Mouse (Mus musculus): ENCODE data around the gene Pdlim5.

The Pdlim5 gene

GRCm38 (mm10) chr3:142276506-142276905, 119.0 kb downstream of the Pdlim5 start:
- no peak for DNase-seq (ENCODE audit: low spot score in 2 of 2)

- no peak for DNase-seq (ENCODE audit: low spot score in 2 of 2)
These were observed 120.5 kb downstream of the Pdlim5 start for GRCm38 (mm10) chr3:142274993-142275392.

- DNase-seq (ENCODE audit: low spot score in 2 of 2), result no peak
These were observed 121.0 kb downstream of the Pdlim5 start for GRCm38 (mm10) chr3:142274451-142274850.

- DNase-seq (ENCODE audit: low spot score in 2 of 2), result no peak
These were observed 122.2 kb downstream of the Pdlim5 start for GRCm38 (mm10) chr3:142273265-142273664.

GRCm38 (mm10) chr3:142256371-142256770, 139.1 kb downstream of the Pdlim5 start:
- DNase-seq (ENCODE audit: low spot score in 2 of 2), result no peak

- DNase-seq (ENCODE audit: low spot score in 2 of 2), result no peak
These were observed 143.4 kb downstream of the Pdlim5 start for GRCm38 (mm10) chr3:142252086-142252485.

- DNase-seq (ENCODE audit: low spot score in 2 of 2), result no peak
These were observed 146.0 kb downstream of the Pdlim5 start for GRCm38 (mm10) chr3:142249458-142249857.

- no peak for DNase-seq (ENCODE audit: low spot score in 2 of 2)
These were observed 152.2 kb downstream of the Pdlim5 start for GRCm38 (mm10) chr3:142243263-142243662.

- no peak for DNase-seq (ENCODE audit: low spot score in 2 of 2)
These were observed 156.2 kb downstream of the Pdlim5 start for GRCm38 (mm10) chr3:142239298-142239697.

- no peak for DNase-seq (ENCODE audit: low spot score in 2 of 2)
These were observed 157.0 kb downstream of the Pdlim5 start for GRCm38 (mm10) chr3:142238260-142239046.

GRCm38 (mm10) chr3:142237621-142238020, 157.9 kb downstream of the Pdlim5 start:
- no peak for DNase-seq (ENCODE audit: low spot score in 2 of 2)

GRCm38 (mm10) chr3:142233606-142234465, 161.7 kb downstream of the Pdlim5 start:
- DNase-seq (ENCODE audit: low spot score in 2 of 2), result no peak

- no peak for DNase-seq (ENCODE audit: low spot score in 2 of 2)
These were observed 166.8 kb downstream of the Pdlim5 start for GRCm38 (mm10) chr3:142228665-142229064.

- DNase-seq (ENCODE audit: low spot score in 2 of 2), result no peak
These were observed 172.9 kb downstream of the Pdlim5 start for GRCm38 (mm10) chr3:142222471-142223103.

- DNase-seq (ENCODE audit: low spot score in 2 of 2), result no peak
These were observed 175.6 kb downstream of the Pdlim5 start for GRCm38 (mm10) chr3:142219910-142220309.

- no peak for DNase-seq (ENCODE audit: low spot score in 2 of 2)
These were observed 182.7 kb downstream of the Pdlim5 start for GRCm38 (mm10) chr3:142212821-142213220.

GRCm38 (mm10) chr3:142212186-142212585, 183.3 kb downstream of the Pdlim5 start:
- no peak for DNase-seq (ENCODE audit: low spot score in 2 of 2)

GRCm38 (mm10) chr3:142209981-142210380, 185.5 kb downstream of the Pdlim5 start:
- DNase-seq (ENCODE audit: low spot score in 2 of 2), result no peak

GRCm38 (mm10) chr3:142209057-142209456, 186.4 kb downstream of the Pdlim5 start:
- DNase-seq (ENCODE audit: low spot score in 2 of 2), result no peak

GRCm38 (mm10) chr3:142207488-142207887, 188.0 kb downstream of the Pdlim5 start:
- DNase-seq (ENCODE audit: low spot score in 2 of 2), result no peak

GRCm38 (mm10) chr3:142206316-142206715, 189.2 kb downstream of the Pdlim5 start:
- no peak for DNase-seq (ENCODE audit: low spot score in 2 of 2)

- no peak for DNase-seq (ENCODE audit: low spot score in 2 of 2)
These were observed 199.4 kb downstream of the Pdlim5 start for GRCm38 (mm10) chr3:142196142-142196541.
